Mouse (Mus musculus) frontal cortex, postnatal 10 days (tissue): ENCODE measurements around the gene Sugp1.
A peak's percentile ranks its signal among the peaks of the same experiment; 100 is the strongest.
"Not testable (repeated sequence)": the region's sequence is repeated elsewhere in the genome, so short reads cannot be mapped to it uniquely, and the experiment has no call there.

Experiments
- DNase-seq, 2 experiments: peaks; one replicate each; pipeline ENCODE4 v3.0.0; 2022; ENCODE audit warnings: low spot score in 2 of 2, mixed read lengths in 1 of 2

Gene Sugp1

DNA sequence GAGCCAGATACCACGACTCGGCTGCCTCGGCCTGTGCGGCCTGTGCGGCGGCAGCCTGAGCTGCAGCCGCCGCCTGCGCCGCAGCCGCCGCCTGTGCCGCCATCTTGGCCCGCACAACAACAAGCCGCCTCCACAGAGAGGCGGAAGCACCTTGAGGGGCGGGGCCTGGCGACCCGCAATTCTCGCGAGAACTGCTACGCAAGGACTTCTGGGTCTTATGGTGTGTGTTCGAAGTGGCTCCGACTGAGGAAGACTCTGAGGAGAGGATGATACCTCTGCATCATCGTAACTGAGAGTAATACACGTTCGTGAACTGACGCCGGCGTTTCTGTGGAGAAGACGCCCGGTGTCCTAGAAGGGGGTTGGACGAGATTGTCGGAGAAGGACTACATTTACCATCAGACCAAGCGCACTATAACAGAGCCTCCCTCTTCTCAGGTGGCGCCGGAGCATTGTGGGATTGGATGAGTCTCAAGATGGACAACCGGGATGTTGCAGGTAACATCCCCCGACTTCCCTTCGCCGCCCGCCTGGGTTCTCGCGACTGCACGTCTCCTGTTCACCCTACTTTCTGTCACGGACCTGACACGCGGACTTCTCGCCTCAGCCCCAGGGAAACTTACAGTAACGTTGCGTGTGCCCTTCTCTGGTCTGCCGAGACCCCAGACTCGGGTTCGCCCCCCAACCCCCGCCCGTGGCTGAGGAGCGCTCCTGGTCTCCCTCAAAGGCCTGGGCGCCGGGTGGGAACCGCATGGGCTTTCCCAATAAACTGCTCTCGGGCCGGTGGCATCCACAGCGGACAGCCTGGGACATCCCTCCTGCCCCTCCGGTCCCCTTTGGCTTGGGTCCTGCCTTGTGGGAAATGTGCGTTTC is at the start of gene Sugp1, which contains the start of gene Mau2:
Gene Sugp1 (plus strand): TSS at position 231 of the 873 bp plus-strand sequence.
Gene Mau2 (minus strand): TSS at position 152 of the 873 bp plus-strand sequence.
- peak; percentile 93 to 96 for DNase-seq

DNA sequence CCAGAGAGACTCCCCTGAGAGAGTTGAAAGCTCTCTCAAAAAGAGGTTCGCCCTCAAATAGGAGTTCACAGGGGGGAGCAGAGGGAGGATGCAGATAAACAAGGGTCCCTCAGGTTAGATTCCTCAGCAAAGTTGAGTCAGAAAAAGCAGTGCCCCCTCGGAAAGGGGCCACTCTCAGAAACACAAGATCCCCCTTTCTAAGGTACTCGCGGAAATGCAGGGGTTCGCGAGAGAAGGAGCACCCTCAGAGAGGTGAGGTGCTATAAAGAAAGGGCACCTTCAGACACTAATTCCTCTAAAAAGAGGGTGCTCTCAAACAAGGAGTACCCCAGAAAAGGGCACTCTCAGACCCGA is 47.2 kb upstream of the Sugp1 start:
- DNase-seq, result no peak

DNA sequence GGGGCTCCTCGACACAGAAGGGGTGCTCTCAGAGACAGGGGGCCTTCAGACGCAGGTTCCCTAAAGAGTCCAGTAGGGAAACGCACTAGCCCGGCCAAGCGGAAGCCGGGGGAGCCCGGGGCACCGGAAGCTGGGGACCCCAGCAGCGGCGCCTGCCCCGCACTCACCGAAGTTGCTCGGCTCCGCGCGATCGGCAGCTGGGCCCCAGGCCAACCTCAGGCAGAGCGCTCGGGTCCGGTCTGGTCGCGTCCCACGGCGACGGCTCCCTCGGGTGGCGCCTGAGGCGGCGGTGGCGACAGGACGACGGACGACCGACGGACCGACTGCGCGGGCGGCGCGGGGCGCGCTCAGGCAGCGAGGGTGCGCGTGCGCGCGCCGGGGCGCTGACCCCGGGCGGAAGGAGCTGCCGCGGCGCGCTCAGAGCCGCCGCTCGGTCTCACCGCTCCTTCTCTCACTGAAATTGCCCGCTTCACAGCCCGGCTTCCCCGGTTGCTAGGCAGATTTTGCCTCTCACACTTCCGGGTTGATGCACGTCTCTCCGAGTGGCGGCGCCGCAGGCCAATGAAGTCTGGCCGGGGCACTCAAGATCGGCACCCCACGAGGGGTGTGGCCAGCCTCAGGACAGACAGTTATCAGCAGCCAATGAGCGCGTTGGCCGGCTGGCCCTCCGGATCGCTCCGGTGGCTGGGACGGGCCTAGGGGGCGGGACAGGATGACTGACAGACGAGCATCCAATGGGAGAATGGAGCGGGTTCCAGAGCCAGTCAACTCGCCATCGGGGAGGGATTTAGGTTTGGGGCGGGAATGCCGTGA is 46.6 kb upstream of the Sugp1 start, which contains the start of gene Gatad2a:
Gene Gatad2a (minus strand): TSS at position 609 of the 813 bp plus-strand sequence.
- DNase-seq, result peak; percentile 100

DNA sequence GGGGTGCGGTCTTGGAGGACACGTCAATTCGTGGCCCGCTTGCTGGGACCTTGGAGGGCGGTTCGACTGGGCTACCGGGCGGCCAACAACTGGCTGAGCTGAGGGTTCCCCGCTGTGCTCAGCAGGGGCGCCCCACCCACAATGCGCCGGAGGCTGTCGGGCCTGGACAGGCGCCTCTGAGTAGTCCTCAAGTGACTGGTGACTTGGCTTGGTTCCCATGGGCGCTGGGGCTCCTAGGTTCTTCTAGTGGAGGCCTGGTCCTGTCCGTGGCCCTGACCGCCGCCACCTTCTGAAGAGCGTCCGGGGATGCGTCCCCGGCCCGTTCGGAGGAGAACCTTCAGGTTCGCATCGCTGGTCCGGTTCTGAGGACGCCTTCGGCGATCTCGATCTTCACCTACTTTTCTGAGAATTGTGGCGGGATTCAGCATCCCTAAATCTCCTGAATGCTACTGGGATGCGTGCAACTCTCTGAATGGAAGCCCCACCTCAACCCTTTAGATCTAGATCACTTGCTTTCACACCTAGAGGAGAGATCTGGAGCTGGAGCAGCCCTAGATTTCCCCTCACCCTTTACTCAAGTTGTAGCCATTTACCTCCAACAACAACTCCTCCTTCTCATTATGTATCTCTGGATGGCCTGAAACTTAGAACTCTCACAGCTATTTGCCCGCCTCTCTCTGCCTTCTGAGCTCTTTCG is 45.9 kb upstream of the Sugp1 start:
- no peak for DNase-seq

DNA sequence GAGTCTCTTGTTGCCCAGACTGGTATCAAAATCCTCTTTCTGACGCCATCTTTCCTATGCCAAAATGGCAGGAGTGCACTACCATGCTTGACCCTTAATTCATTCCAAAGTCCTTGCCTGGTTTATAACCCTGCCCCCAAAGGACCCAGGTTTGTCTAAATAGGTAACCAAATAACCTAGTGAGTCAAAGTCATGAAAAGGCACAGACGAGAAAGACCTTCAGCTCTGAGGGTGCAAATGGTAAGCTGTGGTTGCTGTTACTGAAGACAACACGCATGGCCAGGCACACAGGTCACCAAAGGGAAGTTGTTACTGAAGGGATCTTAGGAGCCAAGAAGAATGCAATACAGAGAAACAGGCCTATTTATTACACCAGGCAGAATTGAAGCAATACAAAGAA is 43.9 kb upstream of the Sugp1 start:
- DNase-seq, result no peak

DNA sequence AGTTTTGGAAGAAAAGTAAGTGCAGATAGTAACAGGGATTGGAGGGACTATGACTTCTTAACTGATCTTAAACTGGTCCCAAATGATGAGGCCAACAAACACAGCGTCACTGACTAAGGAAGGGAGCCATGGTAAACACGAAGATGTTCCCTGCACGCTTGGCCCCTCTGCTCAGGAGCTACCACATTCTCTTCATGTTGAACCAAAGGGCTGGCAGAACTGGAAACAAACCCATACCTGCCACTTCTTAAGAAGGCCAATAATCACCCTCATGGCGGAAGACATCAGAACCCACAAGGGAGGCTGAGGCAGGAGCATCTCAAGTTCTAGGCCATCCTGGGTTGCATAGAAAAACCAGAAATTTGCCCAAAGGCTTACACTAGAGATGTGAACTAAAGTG is 43.4 kb upstream of the Sugp1 start:
- no peak for DNase-seq

DNA sequence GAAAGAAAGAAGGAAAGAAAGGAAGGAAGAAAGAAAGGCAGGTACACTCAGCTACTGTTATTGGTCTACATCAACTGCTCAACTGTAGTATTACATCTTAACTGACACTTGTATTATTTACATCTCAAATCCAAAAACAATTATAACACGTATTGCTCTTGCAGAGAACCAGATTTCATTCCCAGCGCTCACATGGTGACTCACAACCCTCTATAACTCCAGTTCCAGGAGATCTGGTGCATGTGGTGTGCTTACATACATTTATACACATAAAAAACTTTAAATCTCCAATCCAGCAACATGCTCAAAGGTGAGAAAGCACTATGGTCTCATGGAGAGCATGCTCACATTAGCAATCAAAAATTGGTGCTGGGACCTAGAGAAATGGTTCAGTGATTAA is 42.4 kb upstream of the Sugp1 start:
- DNase-seq, result no peak

DNA sequence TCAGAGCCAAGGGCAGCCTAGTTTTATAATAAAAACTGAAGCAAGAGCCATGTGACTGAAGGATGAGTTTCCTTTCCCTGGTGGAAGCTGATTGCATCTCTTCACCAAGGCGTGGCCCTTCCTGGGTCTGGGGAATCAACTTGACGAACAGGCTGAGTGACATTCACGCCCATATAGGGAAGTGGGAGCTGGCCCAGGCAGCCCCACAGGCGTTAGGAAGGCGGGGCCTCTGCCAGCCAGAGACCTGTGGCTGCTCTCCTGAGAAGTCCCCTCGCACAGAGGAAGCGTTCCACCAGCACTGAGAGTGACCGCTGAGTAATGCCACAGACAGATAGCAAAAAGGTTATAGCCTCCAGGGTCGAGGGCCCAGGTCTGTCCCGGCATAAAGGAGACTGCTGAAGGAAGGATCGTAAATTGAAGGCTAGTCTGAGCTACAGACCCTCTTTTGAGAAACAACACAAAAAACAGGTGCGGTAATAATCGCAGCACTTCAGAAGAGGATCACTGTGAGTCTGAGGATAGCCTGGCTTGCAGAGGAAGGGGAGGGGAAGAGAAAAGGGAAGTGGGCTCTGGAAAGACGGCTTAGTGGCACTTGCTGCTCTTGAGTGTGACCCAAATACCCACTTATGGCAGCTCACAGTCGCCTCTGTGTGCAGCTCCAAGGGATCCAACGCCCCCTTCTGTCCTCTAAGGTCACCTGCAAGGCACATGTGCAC is 41.3 kb upstream of the Sugp1 start:
- DNase-seq, result peak in 1 of 2 experiments; percentile 17

DNA sequence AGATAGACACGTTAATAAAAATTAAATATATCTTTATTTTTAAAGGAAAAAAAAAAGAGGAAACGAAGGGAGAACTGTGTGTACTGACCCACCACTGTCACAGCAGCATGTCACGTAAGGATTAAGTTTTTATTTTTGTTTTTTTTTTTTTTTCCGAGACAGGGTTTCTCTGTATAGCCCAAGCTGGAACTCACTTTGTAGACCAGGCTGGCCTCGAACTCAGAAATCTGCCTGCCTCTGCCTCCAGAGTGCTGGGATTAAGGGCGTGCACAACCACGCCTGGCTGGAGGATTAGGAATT is 40.8 kb upstream of the Sugp1 start:
- not testable (repeated sequence) for DNase-seq

DNA sequence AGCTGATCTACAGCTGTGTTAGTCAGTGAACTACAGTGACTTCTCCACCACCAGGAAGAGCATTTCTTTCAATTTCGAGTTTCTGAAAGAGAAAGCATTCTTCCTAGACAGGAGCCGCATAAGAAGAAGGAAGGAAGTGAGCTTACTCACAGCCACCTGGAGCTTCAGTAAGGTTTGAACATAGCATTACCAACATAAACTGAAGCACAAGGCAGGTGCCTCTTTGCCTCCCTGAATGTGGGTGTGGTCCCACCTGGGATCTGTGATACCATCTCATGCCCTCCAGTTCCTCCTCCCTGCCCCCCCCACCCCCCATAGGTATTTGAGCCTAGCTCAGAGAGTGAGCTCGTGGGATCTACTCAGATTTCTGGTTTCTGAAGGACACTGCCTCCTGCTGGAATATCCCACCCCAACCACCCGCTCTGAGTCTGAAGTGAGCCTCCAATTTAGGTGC is 39.4 kb upstream of the Sugp1 start:
- no peak for DNase-seq

DNA sequence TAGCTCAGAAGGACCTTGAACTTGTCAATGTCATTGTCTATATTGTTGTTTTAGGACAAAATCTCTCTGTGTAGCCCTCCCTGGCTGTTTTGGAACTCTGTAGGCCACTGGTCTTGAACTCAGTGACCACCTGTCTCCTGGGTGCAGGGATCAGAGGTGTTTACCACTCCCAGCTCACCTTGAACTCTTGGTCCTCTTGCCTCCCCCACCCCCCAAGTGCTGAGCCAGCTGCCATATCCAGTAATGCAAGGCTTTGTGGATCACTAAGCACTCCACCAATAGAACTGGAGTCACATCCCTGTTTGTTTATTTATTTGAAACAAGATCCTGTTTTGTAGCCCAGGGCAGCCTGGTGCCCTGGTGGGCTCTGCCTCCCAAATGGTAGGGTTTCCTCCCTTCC is 38.3 kb upstream of the Sugp1 start:
- no peak for DNase-seq

DNA sequence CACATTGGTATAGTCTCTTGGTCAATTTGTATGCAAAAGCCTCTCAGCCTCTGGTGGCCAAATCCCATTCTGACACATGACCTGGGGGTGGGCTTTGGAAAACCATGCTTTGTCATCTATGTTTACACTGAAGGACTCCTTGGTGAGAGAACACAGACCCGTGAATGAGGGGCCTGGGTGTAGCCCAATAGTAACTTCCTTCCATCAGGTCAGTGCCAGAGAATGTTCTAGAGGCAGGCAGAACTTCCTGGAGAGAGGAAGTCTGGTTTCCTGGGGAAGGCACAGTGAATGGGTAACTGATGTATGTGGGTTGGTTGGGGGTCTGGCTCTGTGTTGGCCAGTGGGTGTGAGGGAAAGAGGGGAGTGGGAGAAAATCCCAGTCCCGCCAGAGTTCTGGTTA is 37.4 kb upstream of the Sugp1 start:
- no peak for DNase-seq

DNA sequence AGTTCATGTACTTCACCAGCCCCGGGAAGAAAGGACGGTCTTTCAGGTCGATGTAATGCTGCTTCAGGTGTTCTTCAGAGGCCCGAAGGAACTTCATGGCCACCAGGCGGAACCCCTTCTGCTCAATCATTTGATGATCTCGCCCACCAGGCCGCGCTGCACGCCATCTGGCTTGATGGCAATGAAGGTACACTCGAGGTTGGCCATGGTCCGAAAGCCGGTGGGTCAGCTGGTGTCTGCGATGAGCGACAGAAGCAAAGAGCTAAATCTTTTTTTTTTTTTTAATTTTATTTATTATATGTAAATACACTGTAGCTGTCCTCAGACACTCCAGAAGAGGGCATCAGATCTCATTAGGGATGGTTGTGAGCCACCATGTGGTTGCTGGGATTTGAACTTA is 31.8 kb upstream of the Sugp1 start:
- not testable (repeated sequence) for DNase-seq

DNA sequence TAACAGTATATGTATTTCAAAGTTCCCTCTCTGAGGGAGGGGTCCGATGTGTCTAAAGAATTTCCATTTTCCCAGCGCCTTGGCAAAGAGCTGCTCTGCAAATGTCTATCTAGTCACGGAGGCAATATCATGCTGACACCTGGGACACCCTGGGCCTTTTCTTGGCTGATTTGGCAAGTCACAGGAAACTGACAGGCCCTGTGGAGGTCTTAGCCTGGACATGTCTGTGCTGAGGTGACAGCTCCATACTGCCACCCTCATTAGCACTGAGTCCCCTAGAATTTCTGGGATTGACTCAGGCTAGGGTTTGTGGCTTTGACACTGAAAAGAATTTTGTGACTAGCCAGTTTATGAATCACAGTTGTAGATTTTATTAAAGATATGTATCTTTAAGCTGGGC is 30.3 kb upstream of the Sugp1 start:
- no peak for DNase-seq

DNA sequence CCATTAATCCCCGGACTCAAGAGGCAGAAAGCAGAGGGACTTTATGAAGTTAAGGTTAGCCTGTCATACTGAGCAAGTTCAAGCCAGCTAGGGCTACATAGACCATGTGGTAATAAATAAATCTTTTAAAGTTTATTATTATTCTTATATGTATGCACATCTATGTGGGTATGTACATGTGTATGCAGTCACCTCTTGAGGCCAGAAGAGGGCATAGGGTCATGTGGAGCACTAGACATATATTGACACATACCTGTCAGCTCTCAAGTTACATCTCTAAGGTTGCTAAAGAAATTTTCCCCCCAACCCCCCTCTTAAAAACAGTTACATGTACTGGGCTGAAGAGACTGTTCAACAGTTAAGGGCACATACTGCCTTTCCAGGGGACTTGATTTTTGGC is 29.9 kb upstream of the Sugp1 start:
- DNase-seq, result no peak

DNA sequence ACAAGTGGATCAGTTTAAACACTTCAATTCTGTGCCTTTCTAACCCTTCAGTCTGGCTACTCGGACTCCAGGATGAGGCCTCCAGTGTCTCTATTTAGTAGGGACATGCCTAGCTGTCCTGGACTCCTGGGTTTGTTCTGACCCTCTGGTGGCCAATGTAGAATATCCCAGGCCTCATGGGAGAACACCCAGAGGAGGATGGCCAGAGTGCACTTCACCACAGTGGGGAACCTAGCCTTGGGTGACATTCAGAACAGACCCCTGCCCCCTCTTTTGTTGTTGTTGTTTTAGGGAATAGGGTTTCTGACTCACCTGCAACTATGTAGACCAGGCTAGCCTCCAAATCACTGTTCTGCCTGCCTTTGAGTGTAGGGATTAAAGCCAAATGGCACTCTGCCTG is 27.6 kb upstream of the Sugp1 start:
- DNase-seq, result no peak

DNA sequence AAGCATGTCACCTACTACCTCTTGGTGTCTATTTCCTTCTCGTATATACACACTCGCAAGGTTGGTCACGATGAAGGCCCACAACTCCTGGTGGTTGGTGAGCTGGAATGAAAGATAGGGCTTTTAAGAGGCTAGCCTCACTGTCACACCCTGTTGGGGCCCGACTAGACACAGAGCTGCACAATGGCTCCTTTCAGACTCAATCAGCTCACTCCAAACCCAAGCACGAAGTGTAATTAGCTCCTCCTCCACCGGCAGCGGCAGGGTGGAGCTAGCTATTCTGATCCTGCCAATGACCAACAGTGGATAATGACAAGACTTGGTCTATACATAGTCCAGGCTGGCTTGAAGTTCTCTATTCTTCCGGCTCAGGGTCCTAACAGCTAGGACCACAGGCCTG is 19.0 kb upstream of the Sugp1 start:
- no peak for DNase-seq

DNA sequence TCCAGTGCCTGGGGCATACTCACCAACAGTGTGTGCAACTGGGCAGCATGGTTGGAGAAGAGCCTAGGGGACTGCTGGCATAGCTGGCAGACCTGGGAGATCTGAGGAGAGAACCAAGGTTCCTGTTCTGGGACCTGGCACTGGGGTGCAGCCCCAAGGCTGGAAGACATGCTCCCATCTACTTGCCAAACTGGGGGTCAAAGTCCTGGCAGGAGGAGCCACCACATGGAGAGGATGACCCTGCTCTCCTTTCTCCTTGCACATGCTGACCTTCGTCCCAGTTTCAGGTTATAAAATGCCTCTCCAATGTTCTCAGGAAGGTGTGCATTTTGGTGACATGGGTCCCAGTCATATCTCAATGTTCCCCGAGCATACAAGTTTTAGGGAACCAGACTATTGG is 16.5 kb upstream of the Sugp1 start:
- no peak for DNase-seq

DNA sequence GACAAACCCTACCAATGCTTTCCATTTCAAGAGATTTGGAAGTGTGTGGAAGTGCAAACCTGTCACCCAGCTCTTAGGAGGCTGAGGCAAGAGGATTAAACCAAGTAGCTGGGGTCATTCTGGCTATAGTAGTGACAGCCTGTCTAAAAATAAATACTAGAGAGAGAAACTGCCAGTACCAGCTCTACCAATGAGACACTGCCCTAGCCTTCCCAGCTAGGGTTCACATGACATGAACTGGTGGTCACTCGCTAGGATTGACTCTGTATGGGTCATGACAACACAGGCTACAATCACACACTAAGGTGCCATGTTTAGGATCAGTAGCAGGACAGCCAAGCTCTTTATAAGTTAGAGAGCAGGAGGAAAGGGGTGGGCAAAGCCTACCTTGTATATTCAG is 12.4 kb upstream of the Sugp1 start:
- DNase-seq, result no peak

DNA sequence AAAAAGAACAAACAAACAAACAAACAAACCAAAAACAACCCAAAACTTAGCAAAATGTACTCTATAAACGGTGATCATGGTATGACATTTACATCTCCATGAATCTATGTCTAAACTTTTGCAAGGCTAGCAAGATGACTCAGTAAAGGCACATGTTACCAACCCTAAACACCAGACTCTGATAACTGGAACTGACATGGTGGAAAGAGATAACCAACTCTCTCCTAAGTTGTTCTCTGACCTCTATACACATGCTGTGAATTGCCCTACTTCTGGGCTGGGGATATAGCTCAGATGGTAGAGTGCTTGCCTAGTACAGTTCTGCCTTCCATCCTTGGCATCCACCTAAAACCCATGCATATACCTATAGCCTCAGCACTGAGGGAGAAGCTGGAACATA is 4.6 kb upstream of the Sugp1 start:
- no peak for DNase-seq

DNA sequence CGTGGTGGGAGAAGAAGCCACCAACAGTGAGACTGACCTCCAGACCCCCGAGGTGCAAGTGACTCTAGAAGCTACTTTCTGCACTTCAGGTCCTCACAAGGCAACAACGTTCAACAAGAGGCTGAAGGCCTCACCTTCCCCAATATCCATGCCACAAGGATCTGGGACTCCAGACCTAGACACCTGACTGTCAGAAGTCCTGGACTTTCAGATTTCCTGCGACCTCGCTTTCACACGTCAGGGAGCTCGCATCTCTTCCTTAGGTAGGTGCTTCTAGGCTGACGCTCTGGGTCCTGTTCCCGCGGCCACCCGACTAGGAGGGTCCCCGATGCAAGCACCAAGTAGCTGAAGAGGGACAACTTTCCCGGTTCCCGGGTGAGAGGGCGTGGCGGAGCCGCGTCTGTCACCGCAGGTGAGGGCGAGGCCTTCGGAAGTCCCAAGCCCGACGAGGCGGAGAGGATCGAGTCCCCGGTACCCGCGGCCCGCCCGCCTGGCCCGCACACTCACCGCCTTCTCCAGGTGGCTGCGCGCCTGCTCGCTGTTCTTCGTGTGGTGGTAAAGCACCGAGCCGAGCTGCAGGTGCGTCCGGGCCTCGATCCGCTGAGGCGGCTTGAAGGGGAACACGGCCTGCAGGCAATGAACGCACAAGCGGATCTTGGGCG is 597 bp upstream of the Sugp1 start:
- DNase-seq, result peak; percentile 25 to 44
